Mouse (Mus musculus): ENCODE data around the gene Zfp871. TPM values are rescaled to one million over a fixed set of nuclear protein-coding genes. Genes with fewer than 3 reads are reported as not detected.

The Zfp871 gene
- polyA plus RNA-seq, 1 experiment, result 24.8 TPM

GRCm38 (mm10) chr17:32777564-32777963, 10.5 kb downstream of the Zfp871 start:
- WGBS, result 95% methylated on average over 3 of the region's 3 CpGs
- Histone ChIP-seq H3K4me3 (ENCODE audit: insufficient read depth, low read depth, low read length) (no peak overlapping the region), H3K27me3 (replicated peaks; ENCODE audit: control insufficient read depth, insufficient read depth, low read length) (no peaks in the 10 kb centered on the region), H3K4me1 (ENCODE audit: control insufficient read depth, insufficient read depth, low read length) (no peaks in the 10 kb centered on the region), H3K27ac (ENCODE audit: insufficient read depth, low read depth, low read length) (no peak overlapping the region), H3K36me3 (ENCODE audit: control insufficient read depth, insufficient read depth, low read length) (peaks cover 24% of the 10 kb centered on the region)
- no peak for TF ChIP-seq CTCF (conservative IDR thresholded peaks at IDR 0.05; ENCODE audit: insufficient read depth, insufficient read length, low read depth, low read length)
- no peak for TF ChIP-seq POLR2A (IDR thresholded peaks at IDR 0.05; ENCODE audit: low read depth, low read length)
- DNase-seq, result no peak

- Histone ChIP-seq H3K27ac (ENCODE audit: insufficient read depth, low read depth, low read length) (no peak overlapping the region), H3K4me3 (ENCODE audit: insufficient read depth, low read depth, low read length) (no peak overlapping the region), H3K4me1 (ENCODE audit: control insufficient read depth, insufficient read depth, low read length) (no peaks in the 10 kb centered on the region; the same call in 1 of the 2 replicates), H3K27me3 (replicated peaks; ENCODE audit: control insufficient read depth, insufficient read depth, low read length) (no peaks in the 10 kb centered on the region), H3K36me3 (ENCODE audit: control insufficient read depth, insufficient read depth, low read length) (peaks cover 36% of the 10 kb centered on the region)
- TF ChIP-seq CTCF (conservative IDR thresholded peaks at IDR 0.05; ENCODE audit: insufficient read depth, insufficient read length, low read depth, low read length) (0 out of 2 replicates have a peak, but pooled peaks have one; percentile 20), POLR2A (IDR thresholded peaks at IDR 0.05; ENCODE audit: low read depth, low read length) (no peak)
- 33% methylated on average over 1 of the region's 1 CpGs for WGBS
- DNase-seq, result peak; percentile 25
Observed at GRCm38 (mm10) chr17:32771213-32771612, 16.9 kb downstream of the Zfp871 start.

DNA sequence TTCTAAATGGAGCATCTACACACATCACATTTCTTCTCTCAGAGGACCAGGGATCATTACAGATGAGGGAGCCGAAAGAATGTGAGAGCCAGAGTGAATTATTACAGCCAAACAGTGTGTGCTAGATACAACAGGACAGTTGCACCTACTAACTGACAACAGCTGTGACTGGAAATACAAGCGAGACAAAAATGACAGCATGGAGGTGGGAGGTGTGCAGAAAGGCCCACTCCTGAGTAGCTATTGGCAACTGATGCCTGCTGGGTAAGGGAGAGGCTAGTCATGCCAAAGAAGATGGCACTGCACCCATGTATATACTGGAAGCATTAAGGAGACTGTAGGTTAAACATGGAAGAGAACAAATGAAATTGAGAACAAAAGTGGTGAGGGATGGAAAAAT, 21.7 kb downstream of the Zfp871 start:
- Histone ChIP-seq H3K4me3 (ENCODE audit: insufficient read depth, low read depth, low read length) (no peak overlapping the region), H3K36me3 (ENCODE audit: control insufficient read depth, insufficient read depth, low read length) (peaks cover 23% of the 10 kb centered on the region), H3K4me1 (ENCODE audit: control insufficient read depth, insufficient read depth, low read length) (no peaks in the 10 kb centered on the region), H3K27ac (ENCODE audit: insufficient read depth, low read depth, low read length) (no peak overlapping the region), H3K27me3 (replicated peaks; ENCODE audit: control insufficient read depth, insufficient read depth, low read length) (no peaks in the 10 kb centered on the region)
- DNase-seq, result no peak
- no peak for TF ChIP-seq POLR2A (IDR thresholded peaks at IDR 0.05; ENCODE audit: low read depth, low read length)
- no peak for TF ChIP-seq CTCF (conservative IDR thresholded peaks at IDR 0.05; ENCODE audit: insufficient read depth, insufficient read length, low read depth, low read length)
- WGBS, result 96% methylated on average over 2 of the region's 2 CpGs

DNA sequence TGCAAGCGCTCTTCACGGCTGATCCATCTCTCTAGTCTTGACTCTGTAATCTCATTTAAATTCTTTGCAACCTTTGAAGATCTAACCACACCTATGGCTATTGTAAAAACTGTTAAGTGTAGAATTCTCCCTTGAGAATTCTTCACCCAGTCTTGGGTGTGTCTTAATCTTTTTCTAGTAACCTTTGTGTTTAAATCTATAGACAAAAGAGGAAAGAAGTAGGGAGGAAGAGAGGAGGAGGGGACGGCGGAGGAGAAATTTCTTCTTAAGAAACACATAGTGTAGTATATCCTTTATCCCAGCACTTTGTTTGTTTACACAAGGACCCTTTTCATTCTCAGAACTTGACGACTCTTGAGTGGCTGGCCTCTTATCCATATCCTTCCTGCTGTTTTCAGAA, 30.8 kb downstream of the Zfp871 start:
- H3K36me3 ChIP-seq (ENCODE audit: control insufficient read depth, insufficient read depth, low read length), result no peaks in the 10 kb centered on the region

GRCm38 (mm10) chr17:32753634-32754033, 34.5 kb downstream of the Zfp871 start:
- H3K27ac ChIP-seq (ENCODE audit: insufficient read depth, low read depth, low read length), result no peak overlapping the region
- no peaks in the 10 kb centered on the region for H3K36me3 ChIP-seq (ENCODE audit: control insufficient read depth, insufficient read depth, low read length)
- TF ChIP-seq CTCF (conservative IDR thresholded peaks at IDR 0.05; ENCODE audit: insufficient read depth, insufficient read length, low read depth, low read length) (no peak; the same call in 1 of the 2 replicates), POLR2A (IDR thresholded peaks at IDR 0.05; ENCODE audit: low read depth, low read length) (no peak)
- WGBS, result 12% methylated on average over 12 of the region's 12 CpGs
- no peaks in the 10 kb centered on the region for H3K4me1 ChIP-seq (ENCODE audit: control insufficient read depth, insufficient read depth, low read length)
- H3K27me3 ChIP-seq (replicated peaks; ENCODE audit: control insufficient read depth, insufficient read depth, low read length), result no peaks in the 10 kb centered on the region
- peak; percentile 24 for DNase-seq
- H3K4me3 ChIP-seq (ENCODE audit: insufficient read depth, low read depth, low read length), result no peak overlapping the region

More for the DNA sequence above, 30.8 kb downstream of the Zfp871 start:
- Histone ChIP-seq H3K4me1 (ENCODE audit: control insufficient read depth, insufficient read depth, low read length) (no peaks in the 10 kb centered on the region), H3K27ac (ENCODE audit: insufficient read depth, low read depth, low read length) (no peak overlapping the region), H3K27me3 (replicated peaks; ENCODE audit: control insufficient read depth, insufficient read depth, low read length) (no peaks in the 10 kb centered on the region), H3K4me3 (ENCODE audit: insufficient read depth, low read depth, low read length) (no peak overlapping the region)
- TF ChIP-seq POLR2A (IDR thresholded peaks at IDR 0.05; ENCODE audit: low read depth, low read length), result no peak
- TF ChIP-seq CTCF (conservative IDR thresholded peaks at IDR 0.05; ENCODE audit: insufficient read depth, insufficient read length, low read depth, low read length), result no peak
- DNase-seq, result no peak
- WGBS, result 71% methylated on average over 5 of the region's 5 CpGs

GRCm38 (mm10) chr17:32752813-32753360, 35.2 kb downstream of the Zfp871 start:
- TF ChIP-seq POLR2A (IDR thresholded peaks at IDR 0.05; ENCODE audit: low read depth, low read length) (no peak), CTCF (conservative IDR thresholded peaks at IDR 0.05; ENCODE audit: insufficient read depth, insufficient read length, low read depth, low read length) (no peak)
- WGBS, result 82% methylated on average over 6 of the region's 6 CpGs
- Histone ChIP-seq H3K27ac (ENCODE audit: insufficient read depth, low read depth, low read length) (no peak overlapping the region), H3K36me3 (ENCODE audit: control insufficient read depth, insufficient read depth, low read length) (no peaks in the 10 kb centered on the region), H3K4me1 (ENCODE audit: control insufficient read depth, insufficient read depth, low read length) (no peaks in the 10 kb centered on the region), H3K27me3 (replicated peaks; ENCODE audit: control insufficient read depth, insufficient read depth, low read length) (no peaks in the 10 kb centered on the region), H3K4me3 (ENCODE audit: insufficient read depth, low read depth, low read length) (no peak overlapping the region)
- no peak for DNase-seq

DNA sequence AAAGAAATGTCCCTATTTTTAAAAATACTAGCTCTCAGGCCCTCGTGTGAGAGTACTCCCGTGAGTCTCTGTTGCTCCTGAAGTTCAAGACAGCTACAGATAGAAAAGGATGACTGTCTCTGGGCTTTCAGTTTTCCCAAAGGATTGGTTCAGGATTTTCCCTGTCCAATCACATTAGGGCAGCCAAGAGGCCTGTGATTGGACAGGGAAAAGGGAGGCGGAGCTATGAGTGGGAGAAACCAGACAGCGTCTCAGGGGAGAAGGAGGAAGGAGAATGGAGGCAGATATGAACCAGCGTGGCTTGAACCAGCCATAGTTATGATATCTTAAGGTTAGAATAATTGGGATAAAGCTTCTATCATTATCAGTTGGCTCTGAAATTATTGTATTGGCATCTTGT, 37.5 kb downstream of the Zfp871 start:
- Histone ChIP-seq H3K4me3 (ENCODE audit: insufficient read depth, low read depth, low read length) (no peak overlapping the region), H3K4me1 (ENCODE audit: control insufficient read depth, insufficient read depth, low read length) (no peaks in the 10 kb centered on the region), H3K27ac (ENCODE audit: insufficient read depth, low read depth, low read length) (no peak overlapping the region), H3K27me3 (replicated peaks; ENCODE audit: control insufficient read depth, insufficient read depth, low read length) (no peaks in the 10 kb centered on the region), H3K36me3 (ENCODE audit: control insufficient read depth, insufficient read depth, low read length) (no peaks in the 10 kb centered on the region)
- DNase-seq, result no peak
- WGBS, result 51% methylated on average over 5 of the region's 5 CpGs
- no peak for TF ChIP-seq POLR2A (IDR thresholded peaks at IDR 0.05; ENCODE audit: low read depth, low read length)
- no peak for TF ChIP-seq CTCF (conservative IDR thresholded peaks at IDR 0.05; ENCODE audit: insufficient read depth, insufficient read length, low read depth, low read length)

All from kidney, adult 2 months (tissue).